Mouse (Mus musculus): ENCODE measurements around the gene Rdh1. TPM values are rescaled to one million over a fixed set of nuclear protein-coding genes. Genes with fewer than 3 reads are reported as not detected.
"Not testable (repeated sequence)": the region's sequence is repeated elsewhere in the genome, so short reads cannot be mapped to it uniquely, and the experiment has no call there.

The Rdh1 gene
- polyA plus RNA-seq, 1 experiment from 2014 or later = 0.08 TPM

DNA sequence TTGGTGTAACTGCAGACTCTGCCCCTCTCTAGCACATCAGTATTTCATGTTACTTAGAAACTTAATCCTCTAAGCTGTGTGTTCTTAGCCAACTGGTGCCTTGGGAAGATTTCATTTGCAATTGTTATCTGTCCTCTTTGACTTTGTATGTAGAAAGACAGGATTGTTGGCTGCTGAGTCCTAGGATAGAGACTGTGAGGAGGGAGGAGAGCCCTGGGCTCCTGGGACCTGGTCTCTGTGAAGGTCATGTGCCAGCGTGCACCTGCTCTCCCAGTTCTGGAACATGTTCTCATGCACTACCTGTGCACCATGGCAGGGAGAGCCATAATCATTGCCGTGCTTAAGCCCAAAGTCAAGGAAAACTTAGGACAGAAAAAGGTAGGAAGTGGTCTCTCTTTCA is 42.1 kb downstream of the Rdh1 start:
- H3K4me1 ChIP-seq (replicated peaks) = no peaks in the 10 kb centered on the region
- H3K4me3 ChIP-seq = no peak overlapping the region
- H3K36me3 ChIP-seq = no peaks in the 10 kb centered on the region
- no peak for ATAC-seq (ENCODE audit: low FRiP score, low read depth)
- 95% methylated on average over 2 of the region's 2 CpGs for WGBS
- no peaks in the 10 kb centered on the region for H3K9me3 ChIP-seq
- H3K27me3 ChIP-seq = no peaks in the 10 kb centered on the region
- no peak overlapping the region for H3K4me2 ChIP-seq
- H3K9ac ChIP-seq = no peak overlapping the region
- H3K27ac ChIP-seq (replicated peaks) = no peak overlapping the region

GRCm38 (mm10) chr10:127802236-127802635 is 42.7 kb downstream of the Rdh1 start:
- H3K27ac ChIP-seq (replicated peaks) = no peak overlapping the region
- no peaks in the 10 kb centered on the region for H3K4me1 ChIP-seq (replicated peaks)
- H3K4me2 ChIP-seq = no peak overlapping the region
- no peaks in the 10 kb centered on the region for H3K36me3 ChIP-seq
- H3K4me3 ChIP-seq = no peak overlapping the region
- WGBS = 81% methylated on average over 5 of the region's 5 CpGs
- no peak overlapping the region for H3K9ac ChIP-seq
- ATAC-seq (ENCODE audit: low FRiP score, low read depth) = no peak
- no peaks in the 10 kb centered on the region for H3K27me3 ChIP-seq
- no peaks in the 10 kb centered on the region for H3K9me3 ChIP-seq

DNA sequence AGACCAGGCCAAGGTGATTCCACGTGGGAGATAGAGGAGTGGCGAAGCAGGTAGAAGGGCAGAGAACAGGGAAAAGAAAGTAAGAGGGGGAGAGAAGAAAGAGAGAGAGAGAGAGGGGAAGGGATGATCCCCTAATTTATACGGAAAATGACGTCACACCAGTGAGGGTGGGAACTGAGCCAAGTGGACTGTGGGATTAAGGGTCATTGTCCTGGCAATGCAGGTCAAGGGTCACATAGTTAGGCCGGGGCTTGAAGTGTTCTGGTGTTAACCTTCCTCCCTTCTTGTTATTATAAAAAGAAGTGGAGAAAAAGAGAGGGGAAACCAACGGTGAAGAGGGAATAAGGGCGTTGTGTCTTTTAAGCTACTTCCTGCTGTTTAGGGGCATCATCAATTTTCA is 44.9 kb downstream of the Rdh1 start:
- H3K9me3 ChIP-seq = no peaks in the 10 kb centered on the region
- no peaks in the 10 kb centered on the region for H3K27me3 ChIP-seq
- WGBS = 57% methylated on average over 7 of the region's 7 CpGs
- no peak for ATAC-seq (ENCODE audit: low FRiP score, low read depth)
- no peak overlapping the region for H3K9ac ChIP-seq
- H3K4me3 ChIP-seq = no peak overlapping the region
- no peaks in the 10 kb centered on the region for H3K36me3 ChIP-seq
- no peaks in the 10 kb centered on the region for H3K4me1 ChIP-seq (replicated peaks)
- no peak overlapping the region for H3K4me2 ChIP-seq
- no peak overlapping the region for H3K27ac ChIP-seq (replicated peaks)

- H3K4me1 ChIP-seq (replicated peaks) = no peaks in the 10 kb centered on the region
- no peak overlapping the region for H3K9ac ChIP-seq
- no peak for ATAC-seq (ENCODE audit: low FRiP score, low read depth)
- H3K9me3 ChIP-seq = peaks cover 2% of the 10 kb centered on the region; the same call in 1 of the 2 replicates
- no peak overlapping the region for H3K4me2 ChIP-seq
- H3K36me3 ChIP-seq = no peaks in the 10 kb centered on the region
- H3K27me3 ChIP-seq = no peaks in the 10 kb centered on the region
- H3K27ac ChIP-seq (replicated peaks) = no peak overlapping the region
- H3K4me3 ChIP-seq = no peak overlapping the region
Measured at GRCm38 (mm10) chr10:127815888-127816287, 56.4 kb downstream of the Rdh1 start.

DNA sequence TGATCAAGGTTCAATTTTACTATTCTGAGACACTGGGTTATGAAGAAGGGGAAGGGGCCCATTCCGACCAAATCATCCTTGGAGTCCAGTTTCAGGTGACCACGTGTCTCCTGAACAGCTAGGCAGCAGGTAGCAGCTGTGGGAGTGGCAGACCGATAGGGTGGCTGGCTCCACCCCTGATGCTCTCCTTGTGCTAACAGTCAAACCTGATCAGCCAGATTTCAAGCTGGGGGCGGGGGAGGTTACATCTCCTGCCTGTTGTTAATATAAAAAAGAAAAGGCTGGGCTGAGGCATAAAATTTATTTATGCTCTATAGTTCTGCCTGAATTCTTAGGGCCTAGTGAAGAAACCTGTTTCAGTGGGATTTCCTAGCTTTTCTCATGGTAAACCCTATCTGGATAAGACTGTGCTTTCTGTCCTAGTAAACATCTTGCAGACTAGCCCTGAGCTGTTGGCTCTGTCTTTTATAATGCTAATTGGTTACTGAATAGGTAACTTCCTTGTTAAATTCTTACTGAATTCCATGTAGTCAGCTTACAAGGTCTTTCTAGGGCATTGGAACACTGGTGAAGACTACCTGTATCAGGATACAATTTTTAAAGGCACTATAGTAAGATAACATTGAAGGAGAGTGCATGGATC is 57.9 kb downstream of the Rdh1 start:
- H3K4me2 ChIP-seq; H3K4me1 ChIP-seq (replicated peaks); H3K9ac ChIP-seq; H3K27ac ChIP-seq (replicated peaks); H3K9me3 ChIP-seq; H3K27me3 ChIP-seq; ATAC-seq (ENCODE audit: low FRiP score, low read depth); H3K4me3 ChIP-seq; H3K36me3 ChIP-seq: not testable (repeated sequence)
- WGBS = 85% methylated on average over 4 of the region's 4 CpGs

Other genes with a start within 250 kb of the Rdh1 start
- 20.7 and 24.4 TPM in 2 replicates for gene Ndufa4l2, start 244.8 kb upstream of the Rdh1 start, polyA plus RNA-seq (2015; fragmentation: Nextera tagmentation; extraction: Ambion mirVana)
- 56.2 and 64.8 TPM in 2 replicates for gene Shmt2, start 237.3 kb upstream of the Rdh1 start, polyA plus RNA-seq (2015; fragmentation: Nextera tagmentation; extraction: Ambion mirVana)
- gene Nxph4, start 225.2 kb upstream of the Rdh1 start, polyA plus RNA-seq (2015; fragmentation: Nextera tagmentation; extraction: Ambion mirVana) = 161 and 194 TPM in 2 replicates
- gene Lrp1, start 138.6 kb upstream of the Rdh1 start, polyA plus RNA-seq (2015; fragmentation: Nextera tagmentation; extraction: Ambion mirVana) = 102 and 114 TPM in 2 replicates
- 6.2 and 6.3 TPM in 2 replicates for gene Stat6, start 116.7 kb upstream of the Rdh1 start, polyA plus RNA-seq (2015; fragmentation: Nextera tagmentation; extraction: Ambion mirVana)
- 3.1 and 3.4 TPM in 2 replicates for gene Nemp1, start 92.8 kb upstream of the Rdh1 start, polyA plus RNA-seq (2015; fragmentation: Nextera tagmentation; extraction: Ambion mirVana)
- 2.5 and 2.7 TPM in 2 replicates for gene Nab2, start 91.2 kb upstream of the Rdh1 start, polyA plus RNA-seq (2015; fragmentation: Nextera tagmentation; extraction: Ambion mirVana)
- 0.72 and 0.77 TPM in 2 replicates for gene Myo1a, start 54.6 kb upstream of the Rdh1 start, polyA plus RNA-seq (2015; fragmentation: Nextera tagmentation; extraction: Ambion mirVana)
- 0.42 and 1.2 TPM in 2 replicates for gene Tac2, start 35.2 kb upstream of the Rdh1 start, polyA plus RNA-seq (2015; fragmentation: Nextera tagmentation; extraction: Ambion mirVana)
- 3.2 and 4.1 TPM in 2 replicates for gene Zbtb39, start 20.2 kb upstream of the Rdh1 start, polyA plus RNA-seq (2015; fragmentation: Nextera tagmentation; extraction: Ambion mirVana)
- gene Gpr182, start 8.0 kb upstream of the Rdh1 start, polyA plus RNA-seq (2015; fragmentation: Nextera tagmentation; extraction: Ambion mirVana) = 1.8 TPM in 2 replicates
- gene Rdh16f1, start 66 bp downstream of the Rdh1 start, polyA plus RNA-seq (2015; fragmentation: Nextera tagmentation; extraction: Ambion mirVana) = not detected in 2 replicates
- 0.09 and 0.21 TPM in 2 replicates for gene Rdh9, start 16.7 kb downstream of the Rdh1 start, polyA plus RNA-seq (2015; fragmentation: Nextera tagmentation; extraction: Ambion mirVana)
- not detected in 2 replicates for gene Rdh16, start 41.4 kb downstream of the Rdh1 start, polyA plus RNA-seq (2015; fragmentation: Nextera tagmentation; extraction: Ambion mirVana)
- not detected in 2 replicates for gene Rdh19, start 90.2 kb downstream of the Rdh1 start, polyA plus RNA-seq (2015; fragmentation: Nextera tagmentation; extraction: Ambion mirVana)
- not detected in 2 replicates for gene Rdh16f2, start 106.8 kb downstream of the Rdh1 start, polyA plus RNA-seq (2015; fragmentation: Nextera tagmentation; extraction: Ambion mirVana)
- gene Rdh7, start 129.1 kb downstream of the Rdh1 start, polyA plus RNA-seq (2015; fragmentation: Nextera tagmentation; extraction: Ambion mirVana) = not detected in 2 replicates
- gene Sdr9c7, start 138.8 kb downstream of the Rdh1 start, polyA plus RNA-seq (2015; fragmentation: Nextera tagmentation; extraction: Ambion mirVana) = not detected in 2 replicates
- not detected in 2 replicates for gene Hsd17b6, start 247.9 kb downstream of the Rdh1 start, polyA plus RNA-seq (2015; fragmentation: Nextera tagmentation; extraction: Ambion mirVana)